Mouse (Mus musculus): ENCODE data around the gene Adprm.

- TF ChIP-seq CTCF (conservative IDR thresholded peaks at IDR 0.05 in 1 of 2, IDR thresholded peaks at IDR 0.05 in 1 of 2; ENCODE audit: low read depth in 2 of 2, low read length in 2 of 2) (no peak), RCOR1 (conservative IDR thresholded peaks at IDR 0.05; ENCODE audit: low read depth, low read length) (no peak), CHD1 (IDR thresholded peaks at IDR 0.05; ENCODE audit: low read depth, low read length) (no peak)
Measured at GRCm38 (mm10) chr11:67078000-67078399, 25.6 kb upstream of the Adprm start, which contains the start of gene Myh3.

Measured in CH12.LX (cell line).